Mouse (Mus musculus) cerebellum, postnatal 4 days (tissue): ENCODE results near the gene Bmp5.
"Not testable (repeated sequence)": the region's sequence is repeated elsewhere in the genome, so short reads cannot be mapped to it uniquely, and the experiment has no call there.

Experiments used
- DNase-seq, 2 experiments: peaks; one replicate each; pipeline ENCODE4 v3.0.0; 2022; ENCODE audit warnings: low spot score in 2 of 2, mixed read lengths in 1 of 2

The Bmp5 gene

GRCm38 (mm10) chr9:75775129-75775845 lies at the start of gene Bmp5:
TSS of gene Bmp5 (plus strand) at chr9:75775364.
- no peak for DNase-seq

GRCm38 (mm10) chr9:75760075-75760474 lies 15.1 kb upstream of the Bmp5 start:
- no peak for DNase-seq

GRCm38 (mm10) chr9:75761567-75761966 lies 13.6 kb upstream of the Bmp5 start:
- DNase-seq = no peak

DNA sequence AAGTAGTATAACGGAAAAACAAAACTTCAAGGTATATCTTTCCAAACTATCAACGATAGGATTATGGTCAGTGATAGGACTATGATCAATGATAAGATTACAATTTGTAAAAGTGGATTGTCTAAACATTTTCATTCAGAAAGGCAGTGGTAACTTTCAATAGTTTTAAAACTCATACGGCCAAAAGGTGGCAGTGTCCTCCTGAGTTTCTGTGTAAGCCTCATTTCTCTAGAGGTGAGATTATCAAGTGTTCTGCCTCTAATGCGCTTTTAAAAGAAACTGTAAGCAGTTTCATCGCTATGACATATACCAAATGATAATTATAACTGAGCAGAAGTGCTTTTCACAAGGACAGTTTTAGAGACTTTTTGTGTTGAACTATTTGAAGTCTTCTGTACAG lies 12.7 kb upstream of the Bmp5 start:
- peak in 1 of 2 experiments; percentile 22 for DNase-seq

- DNase-seq = no peak
Observed at GRCm38 (mm10) chr9:75764792-75765191, 10.4 kb upstream of the Bmp5 start.

GRCm38 (mm10) chr9:75766521-75766920 lies 8.6 kb upstream of the Bmp5 start:
- no peak for DNase-seq

DNA sequence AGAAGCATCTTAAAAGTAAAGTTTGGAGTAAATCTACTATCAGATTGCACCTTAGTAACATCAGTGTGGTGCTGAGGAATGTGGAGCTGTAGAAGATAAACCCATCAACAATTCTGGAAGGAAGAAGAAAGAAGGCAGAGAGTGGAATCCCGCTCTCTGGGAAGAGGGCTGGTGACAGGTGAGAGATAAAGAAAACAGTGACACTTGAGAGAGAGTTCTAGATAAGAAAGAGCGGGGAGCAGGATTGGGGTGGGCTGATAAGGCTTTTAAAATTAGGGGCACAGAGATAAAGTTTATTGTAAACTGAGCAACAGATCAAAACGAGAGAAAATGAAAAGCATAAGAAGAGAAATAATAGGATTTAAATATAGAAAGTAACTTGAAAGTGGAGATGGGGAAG lies 6.1 kb upstream of the Bmp5 start:
- no peak for DNase-seq

- no peak for DNase-seq
Observed at GRCm38 (mm10) chr9:75776153-75776552, 989 bp downstream of the Bmp5 start.

- DNase-seq = no peak
Observed at GRCm38 (mm10) chr9:75778762-75779346, 3.7 kb downstream of the Bmp5 start.

GRCm38 (mm10) chr9:75780558-75781276 lies 5.6 kb downstream of the Bmp5 start:
- no peak for DNase-seq

GRCm38 (mm10) chr9:75781600-75781999 lies 6.4 kb downstream of the Bmp5 start:
- no peak for DNase-seq

DNA sequence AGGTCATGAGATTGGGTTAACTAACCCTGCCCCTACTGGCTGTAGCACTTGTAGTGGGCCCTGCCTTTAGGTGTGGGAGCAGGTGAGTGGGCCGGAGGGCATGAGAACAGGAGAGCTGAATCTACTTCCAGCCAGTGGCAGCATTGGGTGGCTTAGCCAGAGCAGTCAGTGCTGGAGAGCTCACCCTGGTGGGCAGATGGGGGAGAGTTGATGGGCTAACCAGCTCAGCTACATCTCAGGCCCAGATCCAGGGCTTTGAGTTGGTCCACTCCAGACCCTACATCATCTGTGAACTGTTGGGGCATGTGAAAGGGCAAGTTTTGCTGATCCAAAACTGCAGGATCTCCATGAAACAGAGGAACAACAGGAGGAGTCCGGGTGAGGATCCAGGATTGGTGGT lies 8.4 kb downstream of the Bmp5 start:
- no peak for DNase-seq

- DNase-seq = no peak
Observed at GRCm38 (mm10) chr9:75785959-75786358, 10.8 kb downstream of the Bmp5 start.

DNA sequence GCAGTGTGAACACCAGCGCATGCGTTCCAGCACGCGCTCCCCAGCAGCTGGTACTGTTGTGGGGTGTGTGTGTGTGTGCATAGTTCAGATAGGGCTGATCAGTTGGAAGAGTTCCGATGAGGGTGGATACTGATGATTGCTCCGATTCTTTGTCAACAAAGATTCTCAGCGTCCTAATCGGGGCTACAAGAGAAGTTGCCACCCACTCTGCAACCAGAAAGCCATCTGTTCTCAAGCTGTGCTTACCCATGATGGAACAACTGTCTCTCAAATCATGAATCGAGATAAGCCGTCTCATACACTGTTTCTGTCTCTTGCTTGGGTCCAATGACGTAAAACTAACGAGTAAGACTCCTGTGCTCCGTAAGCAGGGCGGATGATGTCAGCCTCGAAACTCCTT lies 12.0 kb downstream of the Bmp5 start:
- DNase-seq = no peak

DNA sequence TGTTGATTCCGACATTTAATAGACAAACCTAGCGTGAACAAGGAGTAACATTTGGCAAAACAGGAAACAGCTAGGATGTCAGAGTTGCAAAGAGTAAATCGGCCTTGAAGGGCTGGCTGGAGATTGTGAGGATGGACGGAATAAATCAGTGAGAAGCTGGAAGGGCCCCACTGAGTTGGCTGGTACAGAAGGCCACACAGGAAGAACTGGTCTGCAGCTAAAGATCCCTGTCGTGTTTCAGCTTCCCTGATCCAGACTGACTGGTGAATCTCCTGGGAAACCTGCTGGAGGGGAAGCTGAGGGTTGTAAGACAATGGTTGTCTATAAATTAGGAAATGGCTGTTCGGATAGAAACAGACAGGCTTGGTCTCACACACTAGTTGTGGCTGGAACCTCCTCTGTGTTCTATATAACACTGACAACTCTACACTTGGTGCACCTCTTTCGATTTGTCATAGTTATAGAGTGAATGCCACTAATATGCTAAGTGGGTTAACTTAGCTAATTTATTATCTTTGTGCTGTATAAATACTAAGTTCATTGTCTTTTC lies 14.8 kb downstream of the Bmp5 start:
- DNase-seq = peak in 1 of 2 experiments; percentile 30

GRCm38 (mm10) chr9:75804940-75805339 lies 29.8 kb downstream of the Bmp5 start:
- no peak for DNase-seq

DNA sequence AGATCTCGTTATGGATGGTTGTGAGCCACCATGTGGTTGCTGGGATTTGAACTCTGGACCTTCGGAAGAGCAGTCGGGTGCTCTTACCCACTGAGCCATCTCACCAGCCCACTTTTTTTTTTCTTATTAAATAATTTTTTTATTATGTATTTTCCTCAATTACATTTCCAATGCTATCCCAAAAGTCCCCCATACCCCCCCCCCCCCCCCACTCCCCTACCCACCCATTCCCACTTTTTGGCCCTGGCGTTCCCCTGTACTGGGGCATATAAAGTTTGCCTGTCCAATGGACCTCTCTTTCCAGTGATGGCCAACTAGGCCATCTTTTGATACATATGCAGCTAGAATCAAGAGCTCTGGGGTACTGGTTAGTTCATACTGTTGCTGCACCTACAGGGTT lies 33.0 kb downstream of the Bmp5 start:
- DNase-seq = not testable (repeated sequence)

GRCm38 (mm10) chr9:75808659-75809058 lies 33.5 kb downstream of the Bmp5 start:
- no peak for DNase-seq

DNA sequence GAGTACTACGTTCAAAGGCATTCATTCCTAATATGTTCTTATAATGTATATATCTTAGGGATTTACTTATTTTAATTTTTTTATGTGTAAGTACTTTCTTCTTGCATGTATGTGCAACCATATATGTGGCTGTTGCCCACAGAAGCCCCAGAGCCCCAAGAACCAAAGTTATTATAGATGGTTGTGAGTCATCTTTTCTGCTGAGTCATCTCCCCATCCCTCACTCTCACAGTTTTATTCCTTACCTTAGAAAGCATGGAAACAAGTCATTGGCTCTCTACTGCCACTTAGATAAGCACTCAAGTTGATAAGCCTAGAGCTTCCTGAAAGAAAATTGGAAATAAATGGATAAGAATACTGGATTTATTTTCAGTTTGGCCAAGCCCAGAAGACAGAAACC lies 40.0 kb downstream of the Bmp5 start:
- no peak for DNase-seq

DNA sequence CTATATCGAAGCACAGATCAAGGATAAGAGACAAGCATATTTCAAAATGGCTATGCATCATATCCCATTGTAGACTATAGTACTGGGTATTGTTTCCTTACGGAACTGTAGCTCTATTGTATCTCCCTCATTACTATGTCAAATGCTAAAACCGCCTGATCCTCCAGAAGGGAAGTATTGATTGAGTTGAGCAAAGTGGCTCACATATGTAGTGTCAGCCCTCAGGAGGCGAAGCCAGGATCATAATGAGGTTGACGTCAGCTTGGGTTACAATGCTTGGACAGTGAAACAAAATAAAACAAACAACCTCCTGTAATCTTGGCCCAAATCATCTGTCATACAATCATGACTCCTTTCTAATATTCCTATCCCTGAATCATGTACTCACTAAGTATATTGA lies 43.2 kb downstream of the Bmp5 start:
- DNase-seq = no peak

DNA sequence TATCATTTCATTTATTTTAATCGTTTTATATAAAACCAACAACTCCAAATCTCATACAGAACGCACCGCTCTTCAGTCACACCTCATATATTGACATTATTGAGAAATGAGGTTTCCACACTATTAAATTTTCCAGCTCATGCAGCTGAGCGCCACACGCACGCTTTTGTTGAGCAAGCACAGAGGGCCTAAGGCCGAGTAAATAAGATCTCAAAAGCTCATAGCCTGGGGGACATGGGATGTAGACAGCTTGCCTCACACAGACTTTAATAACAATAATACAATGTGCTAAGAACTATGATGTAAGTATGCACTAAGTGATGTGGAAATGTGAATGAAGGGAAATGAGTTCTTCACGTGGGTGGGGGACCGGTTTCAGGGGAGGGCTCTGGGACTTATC lies 57.3 kb downstream of the Bmp5 start:
- no peak for DNase-seq

DNA sequence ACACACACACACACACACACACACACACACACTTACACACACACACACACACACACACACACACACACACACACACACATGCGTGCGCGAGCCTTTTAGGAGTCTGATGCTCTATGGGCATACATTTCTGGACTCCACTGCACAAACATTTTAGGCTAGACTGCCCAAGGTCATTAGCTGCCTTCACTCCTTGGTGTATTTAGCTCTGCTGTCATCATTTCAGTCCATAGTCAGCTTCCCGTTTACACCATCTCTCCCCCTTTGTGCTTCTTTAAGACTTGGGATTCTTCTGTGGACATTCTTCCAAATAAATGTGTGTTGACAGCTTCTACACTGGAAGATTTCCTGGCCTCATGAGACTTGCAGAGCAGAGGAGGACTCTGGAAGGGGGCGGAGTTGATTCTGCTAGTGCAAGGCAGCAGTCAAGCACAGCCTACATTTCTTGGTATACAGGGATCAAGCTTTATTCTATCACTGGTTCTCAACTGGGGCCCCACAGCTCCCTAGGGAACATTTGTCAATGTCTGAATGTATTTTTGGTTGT lies 58.1 kb downstream of the Bmp5 start:
- DNase-seq = no peak
